Comparison of ENCODE assay signal across 8 mouse cellular contexts in genomic region chr2:3657811-3658730, GRCm38 (mm10).
DNase-seq lines count a peak whose midpoint lies in the region; ATAC-seq and TF ChIP-seq lines count a peak whose summit lies in the region.

No protein-coding gene starts in this region.

- no peak for ATAC-seq in hindbrain, embryonic 11.5 days (ENCODE audit: low FRiP score)
- ATAC-seq in CD4-positive, CD25-positive, alpha-beta regulatory T cell, adult 4 months = peak; percentile 76
- ATAC-seq in embryonic facial prominence, embryonic 14.5 days (ENCODE audit: low read depth) = peak; percentile 41; the same call in 1 of the 2 replicates
- ATAC-seq in liver, embryonic 14.5 days (ENCODE audit: insufficient read depth) = peak; percentile 75
- no peak for ATAC-seq in hindbrain, embryonic 12.5 days (ENCODE audit: low FRiP score)

- TF ChIP-seq EP300 in liver, embryonic 14.5 days (IDR thresholded peaks at IDR 0.05; ENCODE audit: low read depth) = peak; percentile 62

- whole genome bisulfite sequencing in hindbrain, embryonic 10.5 days = 69% methylated on average over 11 of the region's 11 CpGs
- 65% methylated on average over 10 of the region's 11 CpGs for WGBS in hindbrain, embryonic 11.5 days
- 61% methylated on average over 11 of the region's 11 CpGs for WGBS in embryonic facial prominence, embryonic 14.5 days
- WGBS in liver, embryonic 14.5 days (ENCODE audit: insufficient replicate concordance) = 29% methylated on average over 9 of the region's 11 CpGs
- WGBS in hindbrain, embryonic 12.5 days = 74% methylated on average over 9 of the region's 11 CpGs

- peak overlapping the region; percentile 3; the same call in 1 of the 2 replicates for H3K27ac ChIP-seq in hindbrain, embryonic 10.5 days
- H3K27ac ChIP-seq in hindbrain, embryonic 11.5 days (ENCODE audit: low read depth, low read length) = no peak overlapping the region
- no peak overlapping the region for H3K27ac ChIP-seq in embryonic facial prominence, embryonic 14.5 days (replicated peaks; ENCODE audit: low read depth, low read length)
- H3K27ac ChIP-seq in liver, embryonic 14.5 days = peak overlapping the region; percentile 18
- no peak overlapping the region for H3K27ac ChIP-seq in hindbrain, embryonic 12.5 days

- H3K9ac ChIP-seq in hindbrain, embryonic 11.5 days (ENCODE audit: low read depth, low read length) = no peak overlapping the region
- no peak overlapping the region for H3K9ac ChIP-seq in embryonic facial prominence, embryonic 14.5 days (ENCODE audit: low read depth, low read length)
- H3K9ac ChIP-seq in liver, embryonic 14.5 days (replicated peaks) = no peak overlapping the region
- no peak overlapping the region for H3K9ac ChIP-seq in hindbrain, embryonic 12.5 days

- DNase-seq in hindbrain, embryonic 10.5 days (ENCODE audit: low spot score) = no peak
- no peak for DNase-seq in hindbrain, embryonic 11.5 days (ENCODE audit: low spot score)
- DNase-seq in embryonic facial prominence, embryonic 14.5 days (ENCODE audit: low spot score) = peak; percentile 44
- peak; percentile 36 to 56 (median 42) for DNase-seq in liver, embryonic 14.5 days (ENCODE audit: low read depth in 3 of 3, low spot score in 3 of 3)
- peak; percentile 22 to 67 for DNase-seq in spleen, postnatal 10 days (ENCODE audit: low spot score in 2 of 2)
- no peak for DNase-seq in layer of hippocampus, postnatal 36 days

- no peaks in the 10 kb centered on the region for H3K27me3 ChIP-seq in hindbrain, embryonic 10.5 days (ENCODE audit: insufficient read depth, poor library complexity, severe bottlenecking)
- H3K27me3 ChIP-seq in hindbrain, embryonic 11.5 days (ENCODE audit: control insufficient read depth, insufficient read depth, low read length) = no peaks in the 10 kb centered on the region
- H3K27me3 ChIP-seq in embryonic facial prominence, embryonic 14.5 days (replicated peaks; ENCODE audit: control insufficient read depth, insufficient read depth, low read length) = no peaks in the 10 kb centered on the region
- no peaks in the 10 kb centered on the region for H3K27me3 ChIP-seq in liver, embryonic 14.5 days (ENCODE audit: control insufficient read depth, insufficient read depth, low read length)
- no peaks in the 10 kb centered on the region for H3K27me3 ChIP-seq in hindbrain, embryonic 12.5 days

- H3K36me3 ChIP-seq in hindbrain, embryonic 10.5 days = no peaks in the 10 kb centered on the region
- H3K36me3 ChIP-seq in hindbrain, embryonic 11.5 days (ENCODE audit: control insufficient read depth, insufficient read depth, low read length) = no peaks in the 10 kb centered on the region
- no peaks in the 10 kb centered on the region for H3K36me3 ChIP-seq in embryonic facial prominence, embryonic 14.5 days (ENCODE audit: control insufficient read depth, insufficient read depth, low read length)
- no peaks in the 10 kb centered on the region for H3K36me3 ChIP-seq in liver, embryonic 14.5 days (replicated peaks; ENCODE audit: control insufficient read depth, insufficient read depth, low read depth)
- H3K36me3 ChIP-seq in hindbrain, embryonic 12.5 days = no peaks in the 10 kb centered on the region

- H3K4me1 ChIP-seq in hindbrain, embryonic 10.5 days (replicated peaks) = peaks cover 9% of the 10 kb centered on the region; the same call in 1 of the 2 replicates
- no peaks in the 10 kb centered on the region for H3K4me1 ChIP-seq in hindbrain, embryonic 11.5 days (replicated peaks; ENCODE audit: control insufficient read depth, insufficient read depth, low read length)
- H3K4me1 ChIP-seq in embryonic facial prominence, embryonic 14.5 days (ENCODE audit: control insufficient read depth, insufficient read depth, low read length) = peaks cover 9% of the 10 kb centered on the region; the same call in 1 of the 2 replicates
- H3K4me1 ChIP-seq in liver, embryonic 14.5 days (replicated peaks; ENCODE audit: control insufficient read depth in 2 of 2, insufficient read depth in 2 of 2, low read length in 1 of 2) = peaks cover 5 to 22% of the 10 kb centered on the region in 2 experiments
- peaks cover 4% of the 10 kb centered on the region; the same call in 1 of the 2 replicates for H3K4me1 ChIP-seq in hindbrain, embryonic 12.5 days

- H3K9me3 ChIP-seq in hindbrain, embryonic 10.5 days = no peaks in the 10 kb centered on the region
- H3K9me3 ChIP-seq in hindbrain, embryonic 11.5 days (ENCODE audit: control insufficient read depth, low read length) = no peaks in the 10 kb centered on the region
- H3K9me3 ChIP-seq in embryonic facial prominence, embryonic 14.5 days (ENCODE audit: control insufficient read depth, low read length) = no peaks in the 10 kb centered on the region
- H3K9me3 ChIP-seq in liver, embryonic 14.5 days (ENCODE audit: control insufficient read depth, low read length) = no peaks in the 10 kb centered on the region
- no peaks in the 10 kb centered on the region for H3K9me3 ChIP-seq in hindbrain, embryonic 12.5 days (replicated peaks)

- no peak for TF ChIP-seq CTCF in liver, embryonic 14.5 days (IDR thresholded peaks at IDR 0.05; ENCODE audit: low read depth)

- no peak overlapping the region for H3K4me3 ChIP-seq in hindbrain, embryonic 10.5 days
- H3K4me3 ChIP-seq in hindbrain, embryonic 11.5 days (ENCODE audit: low read depth, low read length) = no peak overlapping the region
- H3K4me3 ChIP-seq in embryonic facial prominence, embryonic 14.5 days (ENCODE audit: low read depth, low read length) = no peak overlapping the region
- no peak overlapping the region for H3K4me3 ChIP-seq in liver, embryonic 14.5 days (ENCODE audit: insufficient read depth in 1 of 2, low read depth in 2 of 2, low read length in 2 of 2)
- H3K4me3 ChIP-seq in hindbrain, embryonic 12.5 days = no peak overlapping the region

- H3K4me2 ChIP-seq in hindbrain, embryonic 11.5 days (replicated peaks; ENCODE audit: low read depth, low read length) = no peak overlapping the region
- H3K4me2 ChIP-seq in embryonic facial prominence, embryonic 14.5 days (ENCODE audit: low read depth, low read length) = no peak overlapping the region
- no peak overlapping the region for H3K4me2 ChIP-seq in liver, embryonic 14.5 days (ENCODE audit: low read depth)
- H3K4me2 ChIP-seq in hindbrain, embryonic 12.5 days (replicated peaks) = no peak overlapping the region

Comparison
In these comparisons a context has a peak if more than half of its experiments do, and no peak if none do; other contexts are left out.
1. H3K27ac ChIP-seq: peak in hindbrain, embryonic 10.5 days (single experiment) and liver, embryonic 14.5 days (single experiment); none in hindbrain, embryonic 11.5 days (single experiment), embryonic facial prominence, embryonic 14.5 days (single experiment) and hindbrain, embryonic 12.5 days (single experiment).
2. DNase-seq: peak in embryonic facial prominence, embryonic 14.5 days (single experiment), liver, embryonic 14.5 days (3 of 3) and spleen, postnatal 10 days (2 of 2); none in hindbrain, embryonic 10.5 days (single experiment), hindbrain, embryonic 11.5 days (single experiment) and layer of hippocampus, postnatal 36 days (0 of 2).
3. ATAC-seq: peak in CD4-positive, CD25-positive, alpha-beta regulatory T cell, adult 4 months (single experiment), embryonic facial prominence, embryonic 14.5 days (single experiment) and liver, embryonic 14.5 days (single experiment); none in hindbrain, embryonic 11.5 days (single experiment) and hindbrain, embryonic 12.5 days (single experiment).